Mouse (Mus musculus): ENCODE results near the gene Lyrm4. TPM values are rescaled to one million over a fixed set of nuclear protein-coding genes. Genes with fewer than 3 reads are reported as not detected.

Gene Lyrm4
- polyA plus RNA-seq, 1 experiment from 2014 or later: 26.1 TPM

GRCm38 (mm10) chr13:35939871-35940665 is 177.3 kb downstream of the Lyrm4 start:
- Histone ChIP-seq H3K4me2 (ENCODE audit: low read depth, low read length) (no peak overlapping the region), H3K9ac (ENCODE audit: low read length) (no peak overlapping the region), H3K27me3 (ENCODE audit: control insufficient read depth, insufficient read depth, low read length) (no peaks in the 10 kb centered on the region), H3K4me3 (ENCODE audit: low read length) (no peak overlapping the region), H3K27ac (ENCODE audit: low read length) (no peak overlapping the region), H3K9me3 (replicated peaks; ENCODE audit: control insufficient read depth, low read length) (peaks cover under 1% of the 10 kb centered on the region), H3K36me3 (ENCODE audit: control insufficient read depth, insufficient read depth) (no peaks in the 10 kb centered on the region), H3K4me1 (ENCODE audit: control insufficient read depth, insufficient read depth, low read length) (no peaks in the 10 kb centered on the region)
- ATAC-seq (replicated peaks; ENCODE audit: extremely low read depth, insufficient read depth, low FRiP score): no peak
- WGBS: 64% methylated on average over 18 of the region's 18 CpGs

GRCm38 (mm10) chr13:35937991-35938390 is 179.3 kb downstream of the Lyrm4 start:
- Histone ChIP-seq H3K9ac (ENCODE audit: low read length) (no peak overlapping the region), H3K36me3 (ENCODE audit: control insufficient read depth, insufficient read depth) (no peaks in the 10 kb centered on the region)

More at GRCm38 (mm10) chr13:35937991-35938390, 179.3 kb downstream of the Lyrm4 start:
- Histone ChIP-seq H3K4me2 (ENCODE audit: low read depth, low read length) (no peak overlapping the region), H3K27me3 (ENCODE audit: control insufficient read depth, insufficient read depth, low read length) (no peaks in the 10 kb centered on the region), H3K27ac (ENCODE audit: low read length) (no peak overlapping the region), H3K4me1 (ENCODE audit: control insufficient read depth, insufficient read depth, low read length) (no peaks in the 10 kb centered on the region), H3K4me3 (ENCODE audit: low read length) (no peak overlapping the region), H3K9me3 (replicated peaks; ENCODE audit: control insufficient read depth, low read length) (peaks cover 8% of the 10 kb centered on the region)
- WGBS: 81% methylated on average over 2 of the region's 2 CpGs
- no peak for ATAC-seq (replicated peaks; ENCODE audit: extremely low read depth, insufficient read depth, low FRiP score)

Other genes with a start within 250 kb of the Lyrm4 start
- gene Rpp40, start 211.2 kb downstream of the Lyrm4 start, polyA plus RNA-seq (2015; fragmentation: Nextera tagmentation; extraction: Ambion mirVana): 9.3 and 9.8 TPM in 2 replicates
- 4.6 and 6.7 TPM in 2 replicates for gene Ppp1r3g, start 158.7 kb downstream of the Lyrm4 start, polyA plus RNA-seq (2015; fragmentation: Nextera tagmentation; extraction: Ambion mirVana)
- gene Fars2, start 114 bp downstream of the Lyrm4 start, polyA plus RNA-seq (2015; fragmentation: Nextera tagmentation; extraction: Ambion mirVana): 69.7 and 71.5 TPM in 2 replicates